Mouse (Mus musculus): ENCODE measurements around the gene Cog1.
A peak's percentile ranks its signal among the peaks of the same experiment; 100 is the strongest.

Gene Cog1

DNA sequence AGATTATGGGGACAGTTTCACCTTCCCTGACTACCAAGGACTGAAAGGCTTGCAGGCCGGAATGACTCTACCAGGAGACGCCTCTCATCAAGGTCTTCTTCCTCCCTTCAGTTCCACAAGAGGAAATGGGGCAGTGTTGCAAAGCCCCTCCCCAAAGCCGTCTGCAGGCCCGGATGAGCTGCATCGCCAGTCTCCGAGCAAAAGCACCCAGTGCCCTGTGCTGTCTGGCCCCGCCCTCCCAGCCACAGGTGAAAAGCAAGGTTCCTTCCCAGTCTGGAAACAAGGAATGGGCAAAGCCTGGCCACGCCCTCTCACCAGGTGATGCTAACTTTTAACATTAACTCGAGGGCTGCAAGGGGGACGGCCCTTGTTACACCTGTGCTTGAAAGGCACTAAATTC is 17.7 kb downstream of the Cog1 start:
- DNase-seq (ENCODE audit: low read depth, low spot score): peak; percentile 42

DNA sequence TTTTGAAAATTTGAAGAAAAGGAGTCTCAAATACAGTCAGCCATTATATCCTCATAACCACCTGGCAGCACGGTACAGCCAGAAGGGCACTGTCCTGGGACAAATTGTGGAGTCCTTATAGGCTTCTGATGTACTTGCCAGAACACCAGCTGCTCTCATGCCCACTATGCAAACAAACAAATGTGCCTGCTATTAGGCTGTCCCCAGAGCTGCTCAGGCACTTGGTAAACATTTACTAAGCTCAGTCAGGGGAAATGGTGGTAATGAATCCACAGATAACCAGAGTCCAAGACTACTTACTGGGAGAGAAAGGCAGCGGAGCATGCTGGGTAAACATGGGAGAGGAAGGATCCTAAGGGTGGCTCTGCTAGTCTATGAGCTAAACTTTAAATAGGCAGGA is 18.2 kb downstream of the Cog1 start:
- no peak for DNase-seq (ENCODE audit: low read depth, low spot score)

DNA sequence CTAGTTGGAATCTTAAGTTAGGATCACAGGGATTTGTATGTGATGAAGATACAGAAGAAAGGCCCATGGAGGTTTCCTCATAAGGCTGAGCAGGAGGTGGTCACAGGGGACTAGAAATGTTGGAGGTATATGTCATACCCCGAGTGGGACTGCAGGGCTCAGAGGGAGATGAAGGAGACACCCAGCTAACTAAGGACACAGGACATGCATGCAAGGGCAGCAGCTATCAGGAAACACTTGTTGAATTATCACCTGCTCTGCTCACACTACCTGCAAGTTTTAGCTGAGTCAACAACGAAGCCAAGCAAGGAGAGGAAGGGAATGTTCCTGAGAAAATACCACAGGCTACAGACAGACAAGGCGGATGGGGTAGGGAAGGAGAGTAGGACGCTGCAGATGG is 18.7 kb downstream of the Cog1 start:
- DNase-seq (ENCODE audit: low read depth, low spot score): no peak

DNA sequence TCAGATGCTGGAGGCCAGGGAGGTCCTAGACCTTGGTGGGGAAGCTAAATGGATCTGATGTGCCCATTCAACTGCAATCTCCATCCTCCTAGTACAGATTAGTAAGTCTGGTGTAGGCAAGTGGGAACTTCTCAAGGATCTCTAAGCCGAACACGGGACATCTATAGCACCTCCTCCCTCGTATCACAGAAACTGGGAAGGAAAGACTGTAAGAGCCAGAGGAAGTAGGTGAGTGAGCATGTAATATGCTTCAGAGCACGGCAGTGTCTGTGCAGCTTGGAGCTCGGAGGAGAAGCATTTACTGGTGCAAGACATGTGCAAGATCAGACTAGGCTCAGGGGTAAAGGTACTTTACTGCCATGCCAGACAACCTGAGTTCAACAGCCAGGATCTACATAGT is 19.9 kb downstream of the Cog1 start:
- no peak for DNase-seq (ENCODE audit: low read depth, low spot score)

DNA sequence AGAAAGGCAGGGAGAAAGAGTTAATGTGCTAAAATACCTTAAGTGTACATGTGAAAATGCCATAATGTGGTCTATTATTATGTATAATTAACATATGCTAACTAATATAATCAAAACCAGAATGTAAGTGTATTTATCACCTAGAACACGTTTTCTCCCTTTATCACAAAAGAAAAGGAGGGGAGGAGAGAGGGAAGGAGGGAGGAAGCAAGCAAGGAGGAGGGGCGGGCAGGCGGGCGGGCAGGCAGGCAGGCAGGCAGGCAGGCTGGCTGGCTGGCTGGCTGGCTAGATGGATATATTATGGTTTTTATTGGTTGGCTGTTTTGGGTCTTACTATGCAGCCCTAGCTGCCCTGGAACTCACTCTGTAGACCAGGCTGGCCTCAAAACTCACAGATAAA is 20.7 kb downstream of the Cog1 start:
- DNase-seq (ENCODE audit: low read depth, low spot score): no peak

DNA sequence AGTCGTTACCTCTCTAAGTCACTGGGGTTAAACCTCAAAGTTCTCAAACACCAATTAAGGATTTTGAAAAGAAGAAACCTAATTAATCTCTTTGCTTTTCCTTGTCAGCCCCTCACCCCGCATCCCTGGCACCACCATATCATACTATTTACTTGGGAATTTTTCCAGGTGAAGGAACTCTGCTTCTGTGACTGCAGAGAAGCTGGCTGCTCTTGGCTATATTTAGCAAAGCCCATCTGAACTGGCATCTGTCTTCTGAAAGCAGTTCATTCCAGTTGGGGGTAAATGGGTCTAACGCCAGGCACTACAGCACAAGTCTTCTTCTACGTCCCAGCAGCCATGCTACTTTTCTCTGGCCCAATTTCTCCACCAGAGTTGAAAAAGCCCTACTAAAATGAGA is 24.6 kb downstream of the Cog1 start:
- no peak for DNase-seq (ENCODE audit: low read depth, low spot score)

DNA sequence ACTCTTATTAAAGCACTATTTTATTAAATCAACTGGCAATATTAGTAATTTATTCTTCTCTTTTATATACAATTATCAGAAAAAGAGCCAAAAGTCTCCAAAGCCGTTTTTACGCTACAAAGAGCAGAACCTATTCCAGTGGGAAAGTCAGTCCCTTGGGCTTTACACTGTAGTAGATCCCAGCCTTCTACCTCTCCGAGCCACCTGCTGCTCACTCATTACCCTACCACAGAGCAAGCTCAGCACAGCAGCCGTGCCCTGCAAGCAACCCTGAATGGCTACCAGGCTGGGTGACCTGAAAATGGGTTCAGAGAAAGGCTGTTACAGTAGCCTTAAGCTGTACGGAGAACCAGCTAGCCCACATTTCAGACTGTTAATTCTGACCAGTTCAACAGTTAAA is 25.6 kb downstream of the Cog1 start:
- no peak for DNase-seq (ENCODE audit: low read depth, low spot score)

DNA sequence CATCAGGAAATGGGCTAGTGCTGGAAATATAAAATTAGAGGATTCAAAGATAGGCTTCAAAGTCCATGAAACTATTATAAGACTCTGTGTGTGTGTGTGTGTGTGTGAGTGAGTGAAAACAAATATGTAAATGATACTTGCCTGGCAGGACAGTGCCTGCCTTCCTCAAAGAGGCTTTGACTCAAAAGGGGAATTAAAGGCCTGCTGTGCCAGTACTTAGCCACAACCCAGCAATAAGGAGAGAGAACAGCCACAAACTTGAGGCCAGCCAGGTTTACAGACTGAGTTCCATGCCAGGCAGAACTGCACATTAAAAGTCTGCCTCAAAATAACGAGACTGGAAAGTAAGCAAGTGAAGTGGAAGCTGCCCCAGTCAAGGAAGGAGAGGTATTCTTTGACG is 27.9 kb downstream of the Cog1 start:
- DNase-seq (ENCODE audit: low read depth, low spot score): no peak

DNA sequence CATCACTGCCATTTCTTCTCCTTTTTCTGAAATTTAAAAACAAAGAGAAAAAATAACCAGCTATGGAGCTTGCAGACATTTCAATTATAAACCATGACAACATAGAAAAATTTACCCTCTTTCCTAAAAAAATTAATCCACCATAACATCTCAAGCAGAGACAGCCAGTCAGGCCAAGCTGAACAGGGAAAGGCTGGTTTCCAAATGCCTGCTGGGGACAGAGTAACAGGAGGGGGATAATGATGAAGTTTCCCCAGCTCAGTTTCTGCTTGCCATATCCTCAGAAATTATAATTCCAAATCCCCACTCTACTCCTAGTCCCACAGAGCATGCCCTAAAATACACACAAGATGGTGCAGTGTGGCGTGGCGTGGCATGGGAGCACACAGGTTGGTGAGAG is 28.4 kb downstream of the Cog1 start:
- DNase-seq (ENCODE audit: low read depth, low spot score): no peak

DNA sequence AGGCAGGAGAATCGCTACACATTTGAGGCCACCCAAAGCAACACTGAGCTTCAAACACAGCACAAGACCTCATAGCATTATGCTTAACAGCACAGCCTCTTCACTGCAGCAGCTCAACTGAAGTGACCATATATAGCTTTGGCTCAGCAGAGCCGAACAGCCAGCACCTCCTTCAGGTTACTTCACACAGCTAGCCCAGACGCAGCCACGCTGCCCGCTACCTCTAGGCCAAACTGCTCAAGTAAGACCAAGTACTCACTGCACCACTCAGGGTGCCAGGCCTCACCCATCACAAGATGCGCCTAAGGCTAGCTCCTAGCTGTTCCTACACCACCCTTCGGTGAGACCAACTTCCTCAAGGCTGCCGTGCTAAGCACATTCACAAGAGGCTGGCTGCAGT is 29.4 kb downstream of the Cog1 start:
- no peak for DNase-seq (ENCODE audit: low read depth, low spot score)

DNA sequence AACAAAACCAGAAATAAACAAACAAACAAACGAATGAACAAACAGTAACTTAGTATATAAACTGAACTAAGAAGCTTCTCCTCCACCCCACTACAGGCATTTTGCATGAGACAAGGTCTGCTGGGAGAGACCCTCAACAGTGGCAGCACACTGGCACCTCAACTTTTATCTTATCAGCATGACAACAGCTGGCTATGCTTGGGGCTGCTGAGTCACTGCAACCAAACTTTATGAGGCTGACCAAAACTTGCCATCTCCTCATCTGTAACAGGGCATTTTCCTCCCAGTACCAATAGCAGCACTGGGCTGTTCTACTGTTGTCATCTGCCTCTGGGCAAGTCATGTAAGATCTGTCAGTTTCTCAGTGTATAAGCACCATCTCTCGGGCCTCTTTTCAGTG is 32.0 kb downstream of the Cog1 start:
- no peak for DNase-seq (ENCODE audit: low read depth, low spot score)

DNA sequence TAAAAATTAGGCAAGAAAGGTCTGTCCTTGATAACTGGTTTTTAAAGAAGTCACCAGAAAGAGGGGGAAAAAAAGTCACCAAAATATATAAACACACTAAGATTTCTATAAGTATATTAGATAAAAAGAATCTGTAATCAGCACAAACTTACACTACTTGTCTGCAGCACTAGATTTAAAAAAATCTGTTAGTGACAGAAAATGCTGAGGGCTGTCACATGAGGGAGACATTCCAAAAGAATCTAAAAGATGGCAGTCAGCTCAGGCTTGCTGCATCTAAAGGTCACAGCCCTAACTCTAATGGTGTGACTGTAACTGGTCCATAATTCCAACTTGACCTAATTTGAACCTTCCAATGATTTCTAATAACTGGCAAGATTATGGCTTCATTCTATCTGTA is 33.0 kb downstream of the Cog1 start:
- no peak for DNase-seq (ENCODE audit: low read depth, low spot score)

DNA sequence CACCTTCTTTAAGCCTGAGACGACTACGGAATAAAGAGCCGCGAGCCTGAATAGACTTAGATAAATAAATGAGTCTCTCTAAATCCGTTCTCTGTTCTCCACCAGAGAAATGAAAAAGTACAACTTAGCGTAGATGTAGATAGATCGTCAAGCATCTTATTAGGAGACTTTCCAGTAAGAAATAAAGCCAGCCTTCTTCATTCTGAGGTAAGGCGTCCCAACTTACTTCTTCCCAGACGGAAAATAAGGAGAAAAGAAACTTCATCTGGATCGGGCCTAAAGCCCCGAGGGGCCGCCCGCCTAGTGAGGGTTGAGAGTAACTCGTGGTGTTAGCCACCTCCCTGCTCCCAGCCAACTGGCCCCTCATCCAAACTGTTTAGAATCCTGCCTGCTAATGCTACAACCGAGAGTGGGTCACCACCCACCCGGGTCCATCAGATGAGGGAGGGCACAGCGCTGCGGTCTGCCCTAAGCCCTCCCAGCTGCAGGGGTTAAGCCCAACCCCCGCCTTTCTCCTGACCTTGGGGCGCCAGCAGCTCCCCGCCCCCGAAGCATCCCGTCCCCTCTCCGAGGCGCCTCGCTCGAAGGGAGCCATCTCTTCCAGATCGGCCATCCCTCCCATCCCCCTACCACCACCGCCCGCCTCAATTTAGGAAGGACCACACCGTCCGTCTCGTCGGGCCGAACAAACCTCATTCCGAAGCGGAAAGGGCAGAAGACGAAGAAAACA is 34.1 kb downstream of the Cog1 start:
- peak; percentile 63 for DNase-seq (ENCODE audit: low read depth, low spot score)

DNA sequence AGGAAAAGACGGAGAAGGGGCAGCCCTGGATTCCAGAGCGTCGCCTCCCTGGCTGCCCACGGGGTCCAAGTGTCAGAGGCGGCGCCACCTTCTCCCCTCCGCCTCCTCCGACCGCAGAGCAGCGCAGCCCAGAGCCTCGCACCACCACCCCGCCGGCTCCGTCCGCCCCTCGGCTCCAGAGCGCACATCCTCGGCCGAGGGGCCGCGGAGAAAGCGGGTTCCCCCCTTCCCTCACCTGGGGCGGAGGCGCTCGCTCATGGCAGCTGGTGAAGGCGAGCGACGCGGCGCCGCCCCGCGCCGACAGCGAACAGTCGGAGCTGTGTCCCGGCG is 34.6 kb downstream of the Cog1 start:
- DNase-seq (ENCODE audit: low read depth, low spot score): no peak

DNA sequence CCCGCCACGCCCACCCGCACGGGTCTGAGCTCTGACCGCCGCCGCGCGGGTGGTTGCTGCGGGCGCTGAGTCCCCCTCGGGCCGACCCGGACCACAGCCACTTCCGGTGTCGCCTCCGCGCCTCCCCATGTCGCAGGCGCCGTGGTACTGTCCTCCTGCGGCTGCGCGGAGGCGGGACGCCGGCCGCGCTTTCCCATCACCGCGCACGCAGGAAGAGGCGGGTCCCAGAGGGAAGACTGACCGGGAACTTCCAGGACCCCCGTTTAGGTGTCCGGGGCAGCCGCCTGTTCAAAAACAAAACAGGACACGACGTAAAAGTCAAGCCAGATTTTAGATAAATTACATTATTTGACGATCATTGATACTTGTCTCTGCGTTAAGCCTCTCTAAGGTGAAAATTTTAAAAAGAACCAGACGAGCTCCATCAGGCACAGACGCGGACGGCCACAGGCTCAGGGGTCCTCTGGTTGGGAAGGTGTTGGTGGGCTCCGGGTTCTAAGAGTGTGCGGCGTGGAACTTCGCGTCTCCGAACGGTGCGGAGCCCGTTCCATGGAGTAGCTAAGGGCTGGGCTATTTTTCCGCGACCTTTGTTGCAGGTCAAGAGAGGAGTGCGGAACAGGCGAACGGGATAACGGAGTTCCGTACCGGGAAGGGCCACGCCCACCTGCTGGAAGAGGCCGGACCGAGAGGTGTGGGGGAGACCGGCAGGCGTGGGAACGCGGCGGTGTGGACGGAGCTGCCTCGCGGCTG is 35.2 kb downstream of the Cog1 start, which contains the start of the genes Fam104a and D11Wsu47e:
Gene Fam104a, minus strand, starts transcription at position 199 of the 750 bp plus-strand sequence.
Gene D11Wsu47e, plus strand, starts transcription at position 456 of the 750 bp plus-strand sequence.
- peak; percentile 97 for DNase-seq (ENCODE audit: low read depth, low spot score)

DNA sequence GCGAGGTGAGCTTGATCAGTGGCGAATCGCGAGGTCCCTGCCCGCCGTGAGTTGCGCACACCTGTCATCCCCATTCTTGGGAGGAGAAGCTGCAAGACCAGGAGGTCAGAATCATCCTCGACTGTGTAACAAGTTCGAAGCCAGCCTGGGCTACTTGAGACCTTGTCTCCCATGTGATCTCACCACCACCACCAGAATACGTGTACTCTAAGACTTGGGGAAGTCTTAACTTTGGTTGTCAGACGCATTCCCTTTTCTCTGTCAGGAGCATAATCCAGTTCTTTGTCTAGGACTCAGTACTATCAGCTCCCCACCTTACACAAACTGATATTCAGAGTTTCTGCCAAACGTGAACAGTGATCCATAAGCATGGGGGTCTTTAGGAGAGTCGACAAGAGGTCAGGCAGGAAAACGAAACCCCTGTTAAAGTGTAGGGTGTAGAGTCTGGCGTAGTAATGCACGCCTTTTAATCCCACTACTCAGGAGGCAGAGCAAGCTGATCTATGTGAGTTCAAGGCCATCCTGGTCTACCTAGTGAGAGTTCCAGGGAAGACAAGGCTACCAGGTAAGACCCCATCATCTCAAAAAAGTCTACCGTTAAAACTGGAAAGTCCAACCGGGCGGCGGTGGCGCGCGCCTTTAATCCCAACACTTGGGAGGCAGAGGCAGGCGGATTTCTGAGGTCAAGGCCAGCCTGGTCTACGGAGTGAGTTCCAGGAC is 35.9 kb downstream of the Cog1 start:
- no peak for DNase-seq (ENCODE audit: low read depth, low spot score)

DNA sequence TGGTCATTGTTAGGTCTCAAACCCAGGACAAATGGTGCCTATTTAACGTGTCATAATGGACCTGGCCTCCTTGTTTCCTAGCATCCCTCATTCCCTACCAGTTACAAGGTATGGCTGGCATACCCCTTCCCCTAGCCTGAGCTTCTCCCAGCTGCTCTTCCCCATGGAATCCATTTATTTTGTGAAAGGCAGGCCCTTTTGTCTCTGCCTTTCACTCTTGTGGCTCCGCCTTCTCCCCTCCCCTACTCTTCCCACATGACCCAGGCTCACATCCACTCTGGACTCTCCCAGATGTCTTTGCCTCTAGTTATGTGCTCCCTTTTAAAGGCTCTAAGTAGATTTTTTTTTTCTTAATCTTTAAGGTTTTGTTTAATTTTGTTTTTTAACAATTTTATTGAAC is 38.1 kb downstream of the Cog1 start:
- DNase-seq (ENCODE audit: low read depth, low spot score): no peak

DNA sequence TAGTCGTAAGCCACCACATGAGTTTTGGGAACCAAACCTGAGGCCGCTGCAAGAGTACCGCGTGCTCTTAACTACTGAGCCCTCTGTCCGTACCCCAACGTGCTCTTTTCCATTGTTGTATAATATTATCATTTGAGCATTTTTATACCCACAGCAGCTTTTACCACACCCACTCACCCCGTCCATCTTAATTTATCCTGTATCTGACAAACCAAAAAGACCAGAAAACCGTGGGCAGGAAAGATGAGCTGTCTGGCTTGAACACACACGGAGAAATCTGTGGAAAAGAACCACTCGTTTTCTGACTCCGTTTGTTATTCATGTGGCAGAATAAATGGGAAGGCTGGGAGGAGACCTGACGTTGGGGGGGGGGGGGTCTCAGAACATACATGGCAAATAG is 41.5 kb downstream of the Cog1 start:
- DNase-seq (ENCODE audit: low read depth, low spot score): no peak

DNA sequence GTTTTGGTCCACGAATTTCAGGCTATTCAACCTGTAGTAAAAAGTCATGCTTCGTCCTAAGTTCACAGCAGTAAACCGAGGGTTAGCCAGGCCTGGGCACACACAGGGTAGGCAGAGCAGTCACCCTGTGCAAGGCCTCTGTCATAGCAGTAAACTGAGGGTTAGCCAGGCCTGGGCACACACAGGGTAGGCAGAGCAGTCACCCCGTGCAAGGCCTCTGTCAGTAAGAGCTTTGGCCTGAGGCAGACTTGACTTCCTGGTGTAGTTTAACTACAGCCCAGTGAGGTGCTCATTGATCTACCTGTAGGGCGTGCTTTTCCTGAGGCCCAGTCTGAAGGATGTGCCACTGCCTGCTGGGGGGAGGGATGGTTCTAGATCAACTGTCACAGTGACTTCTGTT is 42.3 kb downstream of the Cog1 start:
- no peak for DNase-seq (ENCODE audit: low read depth, low spot score)

DNA sequence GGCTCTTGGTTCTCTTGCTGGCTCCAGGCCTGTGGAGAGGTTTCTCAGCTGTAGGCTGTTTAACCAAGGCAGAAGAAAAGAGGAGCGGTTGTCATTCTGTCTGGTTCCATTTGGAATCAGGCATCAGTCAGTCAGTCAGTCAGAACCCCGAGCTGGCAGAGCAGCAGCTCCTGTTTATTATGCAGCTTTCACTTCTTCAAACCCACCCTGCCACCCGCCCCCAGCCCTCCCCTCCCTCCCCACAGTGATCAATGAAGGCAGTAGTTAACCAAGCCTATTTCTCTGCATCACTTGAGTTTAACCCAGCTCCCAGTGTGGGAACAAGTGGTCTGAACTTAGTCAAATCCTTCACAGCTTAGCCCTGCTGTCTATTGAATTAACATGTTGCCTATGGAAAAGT is 42.9 kb downstream of the Cog1 start:
- no peak for DNase-seq (ENCODE audit: low read depth, low spot score)

DNA sequence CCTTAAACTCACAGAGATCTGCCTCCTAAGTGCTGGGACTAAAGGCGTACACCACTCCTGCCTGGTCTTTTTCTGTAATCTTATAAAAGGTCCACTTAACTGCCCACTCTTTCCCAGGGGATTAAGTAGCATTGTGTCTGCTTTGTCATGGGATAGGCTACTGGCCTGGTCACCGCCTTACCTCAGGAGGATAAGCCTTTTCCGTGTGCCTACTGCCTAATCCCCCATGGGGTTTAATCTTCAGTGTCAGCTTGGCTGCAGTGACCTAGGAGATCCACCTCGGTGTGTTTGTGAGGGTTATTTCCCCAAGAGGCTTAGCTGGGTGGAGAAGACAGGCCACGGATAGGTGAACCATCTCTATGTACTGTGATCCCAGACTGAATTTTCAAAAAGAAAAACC is 48.6 kb downstream of the Cog1 start:
- no peak for DNase-seq (ENCODE audit: low read depth, low spot score)

DNA sequence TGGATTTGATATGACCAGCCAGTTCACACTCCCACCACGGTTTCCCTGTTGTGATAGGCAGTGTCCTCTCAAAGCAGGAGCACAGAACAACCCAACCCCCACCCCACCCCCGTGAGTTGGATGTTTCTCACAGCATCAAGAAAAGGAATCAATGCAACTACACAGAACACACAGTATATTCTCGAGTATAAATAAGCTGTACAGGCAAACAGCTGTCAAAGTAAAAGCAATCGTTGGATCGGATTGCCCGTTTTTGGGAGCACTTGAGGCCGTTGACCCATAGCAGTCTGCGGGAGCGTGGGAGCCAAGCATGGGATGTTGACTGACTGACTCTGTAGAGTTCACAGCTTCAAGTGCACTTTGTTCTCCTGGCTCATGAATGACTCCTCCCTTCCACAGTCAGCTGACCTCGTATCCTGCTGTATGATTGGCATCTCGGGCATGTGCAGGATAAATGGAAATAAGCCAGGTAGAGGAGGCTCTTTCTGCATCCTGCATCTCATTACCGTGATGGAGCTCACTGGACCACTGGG is 49.1 kb downstream of the Cog1 start:
- DNase-seq (ENCODE audit: low read depth, low spot score): no peak

DNA sequence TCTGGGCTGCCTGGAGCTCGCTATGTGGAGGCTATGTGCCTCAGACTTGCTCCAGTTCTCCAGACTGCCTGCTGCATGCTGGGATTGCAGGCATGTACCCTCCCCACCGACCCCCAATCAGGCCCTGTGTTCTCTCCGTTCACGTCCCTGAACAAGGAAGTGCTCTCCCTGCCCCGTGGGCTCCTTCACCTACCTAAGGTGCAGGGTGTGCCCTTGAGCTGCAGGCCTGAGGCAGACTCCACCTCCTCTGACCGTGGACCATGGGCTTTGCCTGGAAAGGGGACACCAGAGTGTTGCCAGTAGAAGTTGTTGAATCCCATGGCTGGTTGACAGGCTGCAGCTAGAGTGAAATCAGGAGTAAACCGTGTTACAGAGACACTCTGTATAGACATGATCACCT is 50.7 kb downstream of the Cog1 start:
- DNase-seq (ENCODE audit: low read depth, low spot score): no peak

Data from CD4-positive helper T cell, adult 2 months (primary cell).